Mouse (Mus musculus) 3134 (cell line): ENCODE measurements around the gene D630003M21Rik.

ENCODE experiments used
- DNase-seq: peaks from one replicate; pipeline ENCODE4 v3.0.0-alpha.2; 2011; ENCODE audit warnings: low spot score; ENCODE audit not compliant: insufficient read length; ENCODE audit errors: extremely low read depth

The D630003M21Rik gene

GRCm38 (mm10) chr2:158199281-158199680, 29.7 kb downstream of the D630003M21Rik start:
- peak; percentile 44 for DNase-seq

GRCm38 (mm10) chr2:158198861-158199260, 30.2 kb downstream of the D630003M21Rik start:
- no peak for DNase-seq

- peak; percentile 50 for DNase-seq
These were observed 31.1 kb downstream of the D630003M21Rik start for GRCm38 (mm10) chr2:158197971-158198370.

GRCm38 (mm10) chr2:158194945-158195640, 33.9 kb downstream of the D630003M21Rik start:
- peak; percentile 57 for DNase-seq

GRCm38 (mm10) chr2:158193611-158194336, 35.2 kb downstream of the D630003M21Rik start:
- DNase-seq = no peak

GRCm38 (mm10) chr2:158191098-158191497, 37.9 kb downstream of the D630003M21Rik start:
- DNase-seq = no peak

GRCm38 (mm10) chr2:158189451-158189850, 39.6 kb downstream of the D630003M21Rik start:
- no peak for DNase-seq

- DNase-seq = no peak
These were observed 42.7 kb downstream of the D630003M21Rik start for GRCm38 (mm10) chr2:158186206-158186871.

- no peak for DNase-seq
These were observed 45.8 kb downstream of the D630003M21Rik start for GRCm38 (mm10) chr2:158183266-158183665.

GRCm38 (mm10) chr2:158181932-158182331, 47.1 kb downstream of the D630003M21Rik start:
- DNase-seq = no peak

- no peak for DNase-seq
These were observed 48.2 kb downstream of the D630003M21Rik start for GRCm38 (mm10) chr2:158180797-158181196.

- no peak for DNase-seq
These were observed 49.5 kb downstream of the D630003M21Rik start for GRCm38 (mm10) chr2:158179370-158180111.

GRCm38 (mm10) chr2:158178696-158179369, 50.2 kb downstream of the D630003M21Rik start:
- DNase-seq = no peak

GRCm38 (mm10) chr2:158178139-158178538, 50.9 kb downstream of the D630003M21Rik start:
- no peak for DNase-seq

GRCm38 (mm10) chr2:158177574-158177973, 51.4 kb downstream of the D630003M21Rik start:
- no peak for DNase-seq

- DNase-seq = no peak
These were observed 52.3 kb downstream of the D630003M21Rik start for GRCm38 (mm10) chr2:158176763-158177162.

GRCm38 (mm10) chr2:158175433-158175832, 53.6 kb downstream of the D630003M21Rik start:
- DNase-seq = no peak

GRCm38 (mm10) chr2:158174958-158175357, 54.1 kb downstream of the D630003M21Rik start:
- no peak for DNase-seq

- DNase-seq = no peak
These were observed 54.6 kb downstream of the D630003M21Rik start for GRCm38 (mm10) chr2:158174438-158174837.

GRCm38 (mm10) chr2:158170394-158170793, 58.6 kb downstream of the D630003M21Rik start:
- no peak for DNase-seq
